Mouse (Mus musculus) neural tube, embryonic 10.5 days (tissue): ENCODE measurements around the gene E2f7.
"Not testable (repeated sequence)": the region's sequence is repeated elsewhere in the genome, so short reads cannot be mapped to it uniquely, and the experiment has no call there.

Experiments
- DNase-seq: peaks from one replicate; pipeline ENCODE4 v3.0.0-alpha.2; 2017; ENCODE audit warnings: low spot score; ENCODE audit errors: extremely low spot score

Gene E2f7

DNA sequence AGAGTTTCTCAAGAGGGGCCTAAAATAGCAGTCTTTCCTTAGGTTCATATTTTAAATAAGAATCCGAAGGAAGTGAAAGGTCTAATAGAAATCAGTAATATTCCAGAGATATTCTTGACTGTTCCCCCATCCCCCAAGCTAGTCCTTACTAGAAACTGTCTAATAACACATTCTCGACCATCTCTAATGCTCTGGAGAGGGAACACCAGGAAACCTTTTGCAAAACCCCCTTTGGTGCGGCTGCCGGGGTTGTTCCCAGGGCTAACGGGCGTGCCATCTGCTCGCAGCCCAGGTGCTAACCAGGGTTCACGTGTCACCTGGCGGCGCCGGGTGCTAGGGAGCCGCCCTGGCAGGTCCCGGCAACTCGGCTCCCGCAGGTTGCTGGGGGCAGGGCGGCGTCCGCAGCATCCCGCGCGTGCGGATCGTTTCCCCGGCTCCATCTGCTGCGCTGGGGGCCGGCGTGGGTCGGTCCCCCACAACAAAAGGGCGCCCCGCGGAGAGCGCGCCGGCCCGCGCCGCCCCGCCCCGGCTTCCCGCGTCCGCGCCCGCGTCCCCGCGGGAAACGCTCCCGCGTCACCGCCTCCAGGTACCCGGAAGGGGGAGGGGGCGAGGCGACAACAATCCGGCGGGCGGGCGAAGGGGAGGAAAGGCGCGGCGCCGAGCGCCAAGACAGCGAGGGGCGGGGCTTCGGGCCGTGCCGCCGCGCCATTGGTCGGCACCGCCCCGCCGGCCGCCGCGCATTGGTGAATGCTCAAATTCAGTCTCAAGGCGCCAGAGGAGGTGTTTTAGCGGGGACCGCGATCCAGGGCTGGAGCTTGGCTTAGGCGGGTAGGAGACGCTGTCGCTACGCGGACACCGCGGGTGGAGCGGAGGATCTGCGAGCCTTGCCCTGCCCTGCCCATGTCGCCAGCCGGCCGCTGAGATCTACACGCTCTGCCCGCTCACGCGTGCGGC, at the start of gene E2f7:
E2f7 (plus strand) TSS at position 754 of the 954 bp plus-strand sequence.
- peak; percentile 92 for DNase-seq

DNA sequence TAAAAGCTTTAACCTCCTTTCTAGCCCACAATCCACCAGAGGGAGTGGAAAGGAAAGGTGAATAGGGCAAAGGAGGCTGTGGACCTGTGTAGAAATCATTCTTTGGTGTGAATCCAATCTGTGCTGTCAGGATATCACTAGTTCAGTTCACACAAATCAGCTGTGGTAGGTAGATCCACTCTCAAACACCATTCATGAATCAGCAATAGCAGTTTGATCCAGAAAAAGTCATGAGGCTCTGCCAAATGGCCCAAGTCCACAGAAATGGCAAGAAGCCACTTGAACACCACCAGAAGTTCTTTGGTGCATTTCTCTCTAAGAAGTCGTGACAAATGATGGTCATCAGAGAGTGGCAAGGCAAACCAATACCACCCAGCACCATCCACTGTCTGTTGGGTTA, 44.0 kb upstream of the E2f7 start:
- no peak for DNase-seq

DNA sequence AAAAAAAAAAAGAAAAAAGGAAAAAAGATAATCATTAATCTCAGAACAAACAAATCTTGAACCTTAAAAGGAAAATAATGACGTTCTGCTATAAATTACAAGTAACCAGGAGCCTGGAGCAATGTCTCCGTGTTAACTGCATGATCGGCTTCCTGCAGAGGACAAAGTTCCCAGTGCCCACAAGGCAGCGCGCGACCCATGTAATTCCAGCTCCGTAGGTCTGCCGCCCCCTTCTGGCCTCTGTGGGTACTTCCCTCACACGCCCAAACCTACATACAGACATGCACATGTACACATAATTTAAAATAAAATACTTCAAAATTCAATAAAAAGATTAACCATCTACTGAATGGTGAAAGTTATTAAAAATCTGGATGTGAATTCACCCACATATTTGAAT, 39.6 kb upstream of the E2f7 start:
- DNase-seq = peak; percentile 24

DNA sequence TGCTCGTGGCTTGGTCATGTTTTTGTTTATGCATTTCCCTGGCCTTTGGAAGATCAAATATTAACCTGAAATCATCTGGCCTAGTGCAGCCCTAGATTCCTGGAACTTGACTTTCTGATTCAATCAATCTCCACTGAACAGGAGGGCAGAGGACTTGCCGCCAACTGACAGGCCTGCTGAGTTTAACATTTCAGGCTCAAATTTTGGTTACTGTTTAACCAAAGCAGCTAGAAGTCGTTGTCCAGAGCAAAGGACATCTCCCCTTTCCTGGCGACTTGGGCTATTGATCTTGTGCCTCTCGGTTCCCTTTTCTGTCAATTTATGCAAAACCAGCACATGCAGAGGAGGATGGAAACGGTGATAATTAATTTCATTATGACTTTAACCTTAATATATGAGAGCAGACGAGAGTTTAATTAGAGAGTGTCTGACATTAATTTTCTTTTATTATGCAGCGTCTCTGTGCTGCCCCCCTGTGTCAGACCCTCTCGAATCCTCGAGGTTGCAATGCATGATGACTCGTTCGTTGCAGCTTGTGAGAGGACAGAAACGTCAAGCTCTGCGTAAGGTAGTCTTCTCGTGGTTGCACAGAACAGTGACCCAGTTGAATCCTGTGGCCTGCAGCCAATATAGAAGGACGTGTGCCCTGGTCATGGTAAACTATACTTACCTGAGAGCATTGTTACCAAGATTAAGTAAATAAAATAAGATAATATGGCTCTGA, 37.7 kb upstream of the E2f7 start:
- DNase-seq = no peak

DNA sequence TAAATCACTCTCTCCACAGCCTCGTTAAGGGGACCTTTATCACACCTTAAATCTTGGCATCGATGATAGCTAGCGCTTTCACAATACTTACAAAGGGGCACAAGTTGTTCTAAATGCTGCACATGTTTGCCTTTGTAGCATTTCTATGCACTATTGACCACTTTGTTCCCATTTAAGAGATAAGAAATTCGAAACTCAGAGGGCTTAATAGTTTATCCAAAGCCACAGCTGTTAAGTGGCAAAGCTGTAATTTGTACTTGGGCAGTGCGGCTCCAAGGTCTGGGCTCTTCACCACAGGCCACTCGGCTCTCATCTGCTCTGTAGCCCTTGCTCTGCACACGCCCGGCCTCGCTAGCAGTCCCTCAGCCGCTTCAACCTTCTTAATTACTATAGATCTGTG, 28.4 kb upstream of the E2f7 start:
- DNase-seq = no peak

DNA sequence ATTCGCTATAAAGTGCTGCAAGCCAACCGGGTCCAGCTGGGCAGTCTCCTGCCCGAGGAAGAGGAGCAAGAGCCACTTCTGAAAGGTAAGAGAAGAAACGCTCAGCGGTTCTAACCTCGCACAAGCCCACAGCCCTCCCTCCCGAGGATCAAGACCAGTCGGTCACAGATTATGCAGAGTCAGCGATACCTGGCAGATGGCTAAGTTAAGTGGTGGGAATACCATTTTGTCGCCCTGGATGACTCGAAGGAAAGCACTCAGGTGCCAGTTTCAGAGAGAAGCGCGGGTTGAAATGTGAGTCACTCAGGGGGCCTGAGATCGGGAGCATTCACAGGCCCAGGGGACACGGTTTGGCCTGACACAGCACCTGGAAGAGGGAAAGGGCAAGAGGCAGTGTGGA, 18.8 kb upstream of the E2f7 start:
- DNase-seq = no peak

DNA sequence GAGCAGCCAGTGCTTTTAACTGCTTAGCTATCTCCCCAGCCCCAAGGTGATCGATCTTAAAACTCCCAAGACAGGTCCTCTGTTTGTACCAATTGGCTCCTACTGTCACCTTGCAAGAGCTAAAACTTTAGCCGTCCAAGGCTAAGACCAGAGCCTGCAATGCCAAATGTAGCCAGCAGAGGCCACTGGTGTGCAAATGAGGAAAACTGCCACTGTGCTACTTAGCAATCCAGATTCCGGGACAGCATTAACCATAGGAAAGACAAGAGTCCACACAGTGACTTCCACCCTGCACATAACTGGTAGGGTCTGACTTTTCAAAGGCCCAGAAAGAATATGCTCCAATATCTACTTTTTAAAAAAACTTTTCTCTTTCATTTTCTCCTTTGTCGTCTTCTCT, 17.4 kb upstream of the E2f7 start:
- DNase-seq = peak; percentile 68

DNA sequence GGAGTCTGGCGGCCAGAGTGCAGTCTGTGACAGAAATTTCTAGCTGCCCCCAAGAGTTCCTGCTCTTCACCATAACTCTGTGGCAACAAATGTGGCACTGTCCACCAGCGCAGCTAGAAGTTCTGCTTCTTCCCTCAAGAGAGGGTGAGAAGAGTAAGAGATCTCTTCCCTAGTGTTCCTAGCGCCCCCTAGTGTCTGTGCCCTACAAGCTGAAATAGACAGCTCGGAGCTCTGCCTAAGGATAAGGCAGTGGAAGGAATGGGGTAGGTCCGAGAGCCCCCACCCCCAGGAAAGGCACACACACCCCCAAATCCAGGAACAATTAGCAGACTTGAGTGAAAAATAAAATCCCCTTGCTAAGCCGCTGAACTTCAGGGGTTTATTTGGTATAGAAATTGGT, 11.9 kb upstream of the E2f7 start:
- DNase-seq = peak; percentile 64

DNA sequence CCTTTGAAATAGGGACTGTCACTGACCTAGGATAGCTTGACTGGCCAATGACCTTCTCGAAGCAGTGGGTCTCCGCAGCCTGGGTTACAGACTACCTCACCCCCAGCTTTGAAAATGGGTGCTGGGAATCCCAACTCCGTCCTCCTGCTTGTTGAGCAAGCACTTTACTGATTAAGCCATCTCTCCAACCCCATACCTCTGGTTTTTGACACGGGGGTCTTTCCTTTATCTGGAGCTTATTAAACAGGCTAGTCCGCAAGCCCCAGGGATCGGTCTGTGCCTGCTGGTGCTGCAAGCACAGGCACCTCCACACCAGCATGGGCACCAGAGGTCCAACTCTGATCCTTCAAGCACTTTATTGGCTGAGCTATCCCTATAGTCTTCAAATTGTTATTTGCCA, 1.5 kb upstream of the E2f7 start:
- DNase-seq = peak; percentile 13

DNA sequence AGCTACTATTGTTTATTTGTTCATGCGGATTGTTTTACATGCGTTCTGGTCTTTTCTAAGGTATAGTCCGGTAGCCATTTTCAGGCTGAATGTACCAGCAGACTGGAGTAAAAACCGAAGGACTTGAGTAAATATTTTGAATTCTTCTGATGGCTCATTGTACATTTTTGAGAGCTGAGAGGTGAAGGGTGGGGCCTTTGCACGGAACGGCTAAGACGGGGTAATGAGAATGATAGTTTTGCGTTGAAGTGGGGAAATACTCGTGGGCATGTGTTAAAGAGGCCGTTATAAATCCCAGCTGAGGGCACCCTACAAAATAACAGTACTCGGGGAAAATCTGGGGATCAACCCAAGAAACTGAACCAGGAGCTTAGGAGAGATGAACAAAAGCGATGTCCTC, 1.1 kb upstream of the E2f7 start:
- DNase-seq = no peak

DNA sequence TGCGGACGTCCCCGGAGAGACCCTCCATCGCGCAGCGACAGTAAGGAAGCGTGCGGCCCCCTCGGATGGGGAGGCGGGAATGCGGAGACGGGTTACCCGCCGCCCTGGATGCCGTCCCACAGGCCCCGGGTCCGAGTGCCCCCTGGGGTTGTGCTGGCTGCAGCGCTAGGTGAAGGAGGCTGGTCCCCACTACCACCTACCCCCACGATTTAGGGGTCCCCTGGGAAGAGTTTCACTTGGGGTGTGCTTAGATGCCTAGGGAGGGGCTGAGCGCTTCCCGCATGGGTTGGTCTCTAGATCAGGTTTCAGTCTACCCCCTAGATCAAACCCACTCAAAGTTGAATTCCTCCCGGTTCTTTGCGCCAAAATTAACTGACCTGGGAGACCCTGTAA, 397 bp downstream of the E2f7 start:
- DNase-seq = no peak

DNA sequence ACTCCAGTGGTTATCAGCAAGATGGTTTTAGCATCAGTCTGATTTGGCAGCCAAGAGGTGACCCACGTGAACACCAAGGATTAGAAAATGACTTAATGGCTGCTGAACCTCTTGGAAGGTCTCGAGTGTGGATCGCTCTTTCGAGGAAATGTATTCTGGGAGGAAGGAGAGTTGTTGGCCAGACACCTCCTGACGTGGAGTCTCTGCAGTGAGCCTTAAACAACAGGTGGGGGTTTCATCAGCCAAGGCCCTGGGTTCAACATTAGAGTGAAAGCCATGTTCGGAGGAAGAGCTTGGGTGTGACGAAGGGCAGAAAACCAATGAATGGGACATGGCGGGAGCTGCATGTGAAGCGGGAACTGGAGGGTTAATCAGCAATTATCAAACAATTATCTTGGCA, 3.8 kb downstream of the E2f7 start:
- DNase-seq = no peak

DNA sequence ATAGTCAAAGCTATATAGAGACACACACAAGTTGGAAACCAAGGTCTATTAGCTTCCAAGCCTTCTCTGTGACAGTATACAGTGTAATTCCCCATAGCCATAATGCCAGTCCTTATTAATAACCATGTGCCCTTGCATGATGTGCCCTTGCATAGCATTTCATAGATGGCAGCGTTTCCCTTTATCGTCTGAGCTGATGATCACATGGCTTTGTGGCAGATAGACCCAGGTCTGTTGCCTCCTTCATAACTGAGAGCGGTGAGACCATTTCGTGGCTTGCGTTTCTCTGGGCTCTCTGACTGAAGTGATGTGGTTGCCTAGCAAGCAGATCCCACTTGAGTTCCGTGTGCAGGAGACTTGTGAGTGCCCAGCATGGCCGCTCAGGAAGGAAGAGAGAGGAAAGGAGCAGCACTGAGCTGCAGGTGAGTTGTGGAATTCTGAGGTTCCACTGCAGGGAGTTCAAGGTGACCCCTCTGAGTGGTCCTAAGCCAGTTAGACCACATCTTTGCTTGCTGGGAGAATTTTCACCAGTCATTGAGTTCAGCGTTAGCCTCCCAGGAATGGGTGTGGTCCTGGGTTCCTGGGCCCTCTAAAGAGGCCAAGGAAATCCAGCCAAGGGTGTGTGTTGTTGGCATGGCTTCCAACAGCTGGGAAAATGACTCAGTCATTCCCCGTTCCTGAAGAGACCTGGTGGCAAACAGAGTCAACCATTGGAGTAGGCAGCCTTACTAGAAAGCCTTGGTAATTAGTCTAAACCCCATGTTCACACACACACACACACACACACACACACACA, 4.5 kb downstream of the E2f7 start:
- DNase-seq = no peak

DNA sequence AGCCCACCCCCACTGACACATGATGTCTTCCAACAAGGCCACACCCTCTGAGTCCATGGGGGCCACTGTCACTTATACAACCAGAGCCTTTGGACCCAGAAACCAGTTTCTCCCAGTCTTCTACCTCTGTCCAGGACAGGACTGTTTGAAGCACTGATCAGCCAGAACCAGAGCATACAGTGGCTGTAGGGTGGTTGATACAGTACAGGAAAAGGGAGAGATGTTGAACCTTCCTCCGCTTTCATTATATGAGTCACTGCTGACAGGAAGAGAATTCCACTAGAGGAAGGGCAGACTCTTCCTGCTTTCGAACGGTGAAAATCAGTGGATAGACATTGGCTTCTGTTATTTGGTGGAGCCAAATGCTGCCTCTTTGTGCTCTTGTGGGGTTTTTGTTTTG, 7.6 kb downstream of the E2f7 start:
- no peak for DNase-seq

DNA sequence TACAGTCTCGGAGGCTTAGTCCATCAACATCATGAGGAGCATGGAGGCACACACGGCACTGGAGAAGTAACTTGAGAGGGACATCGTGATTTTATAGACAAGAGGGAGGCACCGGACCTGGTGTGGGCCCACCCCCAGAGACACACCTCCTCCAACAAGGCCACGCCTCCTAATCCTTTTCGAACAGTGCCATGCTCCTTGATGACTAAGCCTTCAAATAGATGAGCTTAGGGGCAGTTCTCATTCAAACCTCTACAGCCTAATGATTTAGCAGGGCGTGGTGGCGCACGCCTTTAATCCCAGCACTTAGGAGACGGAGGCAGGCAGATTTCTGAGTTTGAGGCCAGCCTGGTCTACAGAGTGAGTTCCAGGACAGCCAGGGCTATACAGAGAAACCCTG, 10.3 kb downstream of the E2f7 start:
- DNase-seq = no peak

DNA sequence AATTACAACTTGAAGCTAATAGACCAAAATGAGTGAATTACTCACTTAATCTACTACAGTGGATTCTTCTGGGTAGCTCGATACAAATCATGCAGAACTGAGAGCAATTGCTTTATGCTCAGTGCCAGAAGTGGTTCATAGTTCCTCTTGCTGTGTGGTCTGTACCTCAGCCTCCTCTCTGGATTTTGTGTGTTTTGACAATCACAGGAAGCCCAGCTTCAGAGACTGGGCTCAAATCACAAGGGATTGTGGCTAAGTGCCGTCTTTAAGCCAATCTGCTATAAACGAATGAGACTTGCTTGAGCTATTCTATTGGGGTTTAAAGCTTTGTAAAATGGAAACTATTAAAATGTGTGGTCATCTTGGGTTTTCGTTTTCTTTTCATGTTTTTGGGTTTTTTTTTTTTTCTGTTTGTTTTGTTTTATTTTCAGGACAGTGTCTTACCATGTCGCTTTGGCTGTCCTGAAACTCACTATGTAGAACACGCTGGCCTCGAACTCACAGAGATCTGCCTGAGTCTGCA, 11.1 kb downstream of the E2f7 start:
- no peak for DNase-seq

DNA sequence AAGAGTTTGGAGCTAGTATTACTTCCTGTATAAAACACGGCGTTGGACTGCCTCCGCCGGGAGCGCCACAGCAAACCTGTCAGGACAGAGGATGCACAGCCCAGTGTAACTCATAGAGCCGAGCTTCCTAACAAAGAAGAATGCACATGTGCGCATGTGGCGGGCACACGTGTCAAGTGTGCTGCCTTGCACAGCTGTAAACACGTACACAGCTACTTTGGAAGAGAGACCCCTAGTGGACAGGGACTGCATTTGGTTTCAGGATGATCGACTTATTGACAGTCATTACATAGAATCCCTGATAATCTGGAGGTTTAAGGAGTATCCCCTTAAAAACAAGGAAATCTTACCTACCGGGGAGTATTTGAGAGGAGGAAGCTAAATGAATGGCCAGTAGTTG, 15.3 kb downstream of the E2f7 start:
- not testable (repeated sequence) for DNase-seq

DNA sequence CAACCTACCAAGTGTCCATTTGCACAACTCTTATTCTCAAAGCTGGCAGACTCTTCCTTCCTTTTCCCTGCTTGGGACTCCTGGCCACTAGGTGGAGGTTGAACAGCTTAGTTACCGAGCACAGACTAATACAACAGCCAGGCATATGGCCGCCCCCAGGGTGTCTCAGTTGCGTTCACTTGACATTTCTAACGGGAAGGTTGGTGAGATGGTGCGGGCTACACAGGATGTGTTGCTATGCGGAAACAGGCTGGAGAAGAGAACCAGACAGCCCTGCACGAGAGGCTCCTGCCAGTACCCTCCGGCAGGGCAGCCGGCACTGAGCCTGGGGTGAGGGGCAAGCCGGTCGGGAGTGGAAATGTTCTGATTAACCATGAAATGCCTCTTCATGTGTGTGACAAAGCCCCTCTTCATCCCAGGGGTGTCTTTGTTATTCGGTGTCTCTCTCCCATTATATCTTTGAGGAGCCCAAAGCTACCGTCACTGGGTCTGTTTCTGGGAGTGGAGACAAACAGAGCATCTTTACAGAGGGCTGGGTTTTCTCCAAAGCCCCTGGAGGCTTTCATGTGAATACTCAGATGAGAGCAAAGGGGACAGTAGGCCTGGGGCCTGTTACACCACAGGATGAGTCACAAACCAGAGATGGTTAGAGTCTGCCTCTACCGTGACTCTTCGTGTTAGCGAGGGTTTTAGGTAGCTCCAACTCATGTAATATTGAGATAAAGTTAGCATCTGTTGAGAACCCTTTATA, 17.1 kb downstream of the E2f7 start:
- DNase-seq = no peak

DNA sequence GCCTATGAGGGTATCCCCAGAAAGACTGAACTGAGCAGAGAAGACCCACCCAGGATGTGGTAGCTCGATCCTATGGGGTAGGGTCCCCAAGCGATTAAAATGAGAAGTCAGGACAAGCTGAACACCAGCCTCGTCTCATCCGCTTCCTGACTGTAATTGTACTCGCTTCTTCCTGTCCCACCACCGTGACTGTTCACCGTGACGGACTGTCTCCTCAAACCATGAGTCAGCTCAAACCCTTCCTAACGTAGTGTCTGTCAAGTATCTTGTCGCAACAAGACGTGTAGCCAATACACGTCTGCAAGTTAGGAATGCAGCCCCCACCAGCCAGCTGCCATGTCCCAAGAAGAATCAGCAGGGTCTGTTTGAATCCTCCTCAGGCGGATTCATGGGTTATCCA, 18.2 kb downstream of the E2f7 start:
- no peak for DNase-seq

DNA sequence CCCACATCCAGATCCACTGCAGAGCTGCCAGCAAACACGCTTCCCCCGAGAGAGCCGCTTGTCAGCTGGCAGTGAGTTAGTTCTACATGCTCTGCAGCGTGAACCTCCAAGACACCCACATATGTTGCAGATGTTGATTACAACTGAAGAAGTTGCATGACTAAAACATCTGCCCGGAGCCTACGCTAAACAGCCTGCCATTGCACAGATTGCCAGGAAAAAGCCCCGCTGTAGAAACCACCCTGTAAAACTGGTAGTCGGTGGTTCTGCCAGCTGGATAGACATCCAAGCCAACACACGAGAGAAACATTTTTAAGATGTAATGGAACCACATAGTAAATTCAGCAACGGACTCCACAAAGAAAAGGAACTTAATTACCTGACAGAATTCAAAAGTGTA, 24.3 kb downstream of the E2f7 start:
- no peak for DNase-seq

DNA sequence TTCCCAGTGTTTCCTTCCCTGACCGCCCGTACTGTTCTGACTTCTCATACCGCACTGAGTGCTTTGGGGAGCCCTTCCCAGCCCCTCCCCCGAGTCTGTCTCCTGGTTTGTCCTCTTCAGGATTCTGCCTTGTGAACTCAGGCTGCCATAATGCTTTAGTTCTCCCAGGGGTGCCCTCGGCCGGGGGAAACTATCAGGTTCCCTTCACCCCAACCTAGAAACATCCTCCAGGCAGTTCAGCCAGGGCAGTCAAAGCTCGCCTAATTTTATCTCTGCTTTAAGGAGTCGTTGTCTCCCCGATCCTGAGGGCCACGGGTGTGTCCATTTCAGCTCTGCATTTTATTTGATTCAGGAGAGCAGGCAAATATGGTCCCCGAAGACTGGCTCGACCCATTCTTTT, 28.0 kb downstream of the E2f7 start:
- no peak for DNase-seq
